Mouse (Mus musculus): Measurements from ENCODE around the gene Sh3pxd2b.

GRCm38 (mm10) chr11:32363188-32363587 lies 15.6 kb downstream of the Sh3pxd2b start:
- TF ChIP-seq CTCF (IDR thresholded peaks at IDR 0.05; ENCODE audit: low read depth) = no peak
- TF ChIP-seq EP300 (IDR thresholded peaks at IDR 0.05; ENCODE audit: low read depth) = no peak
